Mouse (Mus musculus): ENCODE data around the gene Omd.

Omd gene

DNA sequence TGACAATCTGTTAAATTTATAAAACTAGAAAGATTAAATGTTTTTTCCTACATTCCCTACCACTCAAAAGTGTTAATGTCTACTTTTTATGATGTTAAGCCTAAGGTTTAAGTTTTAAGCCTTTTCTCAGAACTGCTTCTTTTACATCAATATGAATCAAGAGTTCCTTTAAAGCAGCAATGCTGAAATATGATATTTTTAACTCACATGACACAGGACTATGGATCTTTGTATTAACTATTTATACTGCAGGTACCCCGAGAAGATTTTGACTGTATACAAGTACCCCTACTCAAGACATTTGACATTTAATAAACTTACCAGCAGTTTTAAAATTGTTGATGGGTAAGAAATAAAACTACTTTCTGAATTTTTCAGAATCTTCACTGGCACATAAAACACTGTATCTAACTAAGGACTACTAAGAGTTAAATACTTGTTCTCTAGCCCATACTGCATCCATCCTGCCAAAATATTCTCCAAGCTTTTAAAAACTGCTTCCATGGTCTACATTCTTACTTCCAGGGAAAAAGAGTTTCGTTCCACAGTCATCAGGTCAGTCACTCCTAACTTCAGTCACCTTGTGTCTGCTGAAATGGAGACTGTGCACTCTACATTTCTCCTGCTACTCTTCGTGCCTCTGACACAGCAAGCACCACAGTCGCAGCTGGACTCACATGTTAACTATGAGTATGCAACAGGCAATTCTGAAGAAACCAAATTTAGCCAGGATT is 26.5 kb downstream of the Omd start:
- DNase-seq (ENCODE audit: low spot score): no peak

- no peak for DNase-seq (ENCODE audit: low spot score)
Measured at GRCm38 (mm10) chr13:49617021-49617420, 34.8 kb downstream of the Omd start.

DNA sequence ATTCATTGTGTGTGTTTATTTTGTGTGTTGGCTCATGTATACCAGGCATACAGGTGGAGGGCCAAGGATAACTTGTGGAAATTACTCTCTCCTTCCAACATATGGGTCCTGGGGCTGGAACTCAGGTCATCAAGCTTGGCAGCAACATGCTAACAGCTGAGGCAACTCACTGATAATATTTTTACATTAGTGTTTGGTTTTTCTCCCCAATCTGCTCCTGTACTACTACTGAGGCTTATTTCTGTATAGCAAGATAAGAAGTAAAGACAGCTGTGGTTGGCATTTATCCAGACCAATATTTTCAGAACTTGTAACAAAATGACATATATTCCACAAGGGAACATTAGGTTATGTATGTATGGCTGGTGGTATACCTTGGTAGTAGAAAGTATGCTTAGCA is 36.1 kb downstream of the Omd start:
- no peak for DNase-seq (ENCODE audit: low spot score)

- DNase-seq (ENCODE audit: low spot score): no peak
Measured at GRCm38 (mm10) chr13:49623216-49623615, 41.0 kb downstream of the Omd start.

DNA sequence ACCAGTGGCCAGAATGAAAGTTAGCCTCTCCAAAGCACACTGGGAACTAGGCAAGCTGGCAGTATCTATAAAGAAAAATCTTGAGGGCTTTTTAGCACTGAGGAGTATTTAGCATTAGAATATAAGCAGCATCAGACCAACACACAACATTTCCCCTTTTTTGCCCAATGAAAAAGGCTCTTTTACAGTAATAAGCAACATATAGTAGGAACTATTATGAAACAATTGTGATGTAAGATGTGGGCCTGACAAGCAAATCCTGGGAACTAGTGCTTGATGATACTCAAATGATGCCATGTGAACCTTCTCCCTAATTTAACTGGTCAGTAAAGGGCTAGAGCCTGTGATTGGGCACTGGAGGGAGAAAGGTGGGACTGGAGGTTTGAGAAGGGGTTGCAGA is 45.9 kb downstream of the Omd start:
- no peak for DNase-seq (ENCODE audit: low spot score)

DNA sequence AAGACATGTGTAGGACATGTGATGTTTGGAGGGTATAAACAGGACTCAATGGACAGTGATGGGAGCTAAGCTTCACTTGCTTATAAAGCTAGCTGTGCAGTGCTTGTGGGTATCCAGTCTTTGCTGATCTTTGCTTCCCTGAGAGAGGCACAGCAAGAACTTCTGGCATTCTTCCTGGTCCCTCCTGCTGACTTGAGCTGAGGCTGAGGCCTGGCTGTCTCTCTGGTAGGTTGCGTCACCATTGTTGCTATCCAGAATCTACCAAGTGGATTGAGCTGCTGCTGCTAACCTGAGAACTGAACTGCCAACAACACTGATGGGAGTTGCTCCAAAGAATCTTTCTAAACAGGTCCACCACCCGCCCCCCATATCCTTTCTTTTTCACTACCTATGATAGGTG is 46.8 kb downstream of the Omd start:
- DNase-seq (ENCODE audit: low spot score): no peak

- DNase-seq (ENCODE audit: low spot score): no peak
Measured at GRCm38 (mm10) chr13:49639965-49640364, 57.7 kb downstream of the Omd start.

Data from ovary, postnatal 36 days (tissue).